ENCODE assay signal across 21 mouse cellular contexts in genomic region chr1:66671475-66671874, GRCm38 (mm10). TPM values are rescaled to one million over a fixed set of nuclear protein-coding genes. Genes with fewer than 3 reads are reported as not detected.
DNase-seq lines count a peak whose midpoint lies in the region; ATAC-seq and TF ChIP-seq lines count a peak whose summit lies in the region.
"Had no signal": no experiment of that assay in that cellular context is flagged by ENCODE, and none has a peak within 500 bp of the region (broad histone marks: within the 10 kb centered on the region; RNA-seq: fewer than 3 reads in every experiment).

No protein-coding gene starts in this region.

- no peak overlapping the region for H3K27ac ChIP-seq in liver, adult 2 months (replicated peaks; ENCODE audit: insufficient read depth, low read depth, low read length)
- no peak overlapping the region for H3K27ac ChIP-seq in liver, embryonic 16.5 days (ENCODE audit: low read length)
- H3K27ac ChIP-seq in liver, embryonic 12.5 days = no peak overlapping the region
- no peak overlapping the region for H3K27ac ChIP-seq in liver, postnatal 0 days (ENCODE audit: low read depth)
- no peak overlapping the region for H3K27ac ChIP-seq in liver, embryonic 11.5 days (ENCODE audit: low read depth, low read length)

- no peaks in the 10 kb centered on the region for H3K36me3 ChIP-seq in liver, adult 2 months (ENCODE audit: control insufficient read depth, insufficient read depth, low read length)
- no peaks in the 10 kb centered on the region for H3K36me3 ChIP-seq in liver, embryonic 16.5 days (ENCODE audit: control insufficient read depth, insufficient read depth)
- no peaks in the 10 kb centered on the region for H3K36me3 ChIP-seq in liver, embryonic 12.5 days
- H3K36me3 ChIP-seq in liver, postnatal 0 days (replicated peaks; ENCODE audit: insufficient read depth, low read length) = no peaks in the 10 kb centered on the region
- H3K36me3 ChIP-seq in liver, embryonic 11.5 days (ENCODE audit: control insufficient read depth, insufficient read depth, low read length) = no peaks in the 10 kb centered on the region
- H3K36me3 ChIP-seq: G1E had no signal

- peak; percentile 81 for DNase-seq in liver, adult 2 months (ENCODE audit: extremely low read depth, low read depth, low spot score)
- DNase-seq in liver = no peak
- peak; percentile 34 for DNase-seq in liver, postnatal 0 days
- DNase-seq in liver, embryonic 11.5 days (ENCODE audit: low spot score) = no peak
- DNase-seq: adrenal gland, adult 2 months; adrenal gland, adult 8-10 months; adrenal gland, postnatal 10 days; adrenal gland, postnatal 14 days; adrenal gland, postnatal 25 days; adrenal gland, postnatal 36 days; B cell, adult 2 months; cerebellum, adult 11 months; cerebellum, adult 11-12 months; cerebellum, adult 18-20 months had no signal

- TF ChIP-seq POLR2A in liver, adult 2 months (IDR thresholded peaks at IDR 0.05; ENCODE audit: extremely low read depth, insufficient read depth, low read length) = no peak

- H3K9ac ChIP-seq in liver, adult 2 months (ENCODE audit: low read depth, low read length) = no peak overlapping the region
- no peak overlapping the region for H3K9ac ChIP-seq in liver, embryonic 16.5 days (ENCODE audit: low read depth, low read length)
- no peak overlapping the region for H3K9ac ChIP-seq in liver, embryonic 12.5 days
- no peak overlapping the region for H3K9ac ChIP-seq in liver, postnatal 0 days (replicated peaks)
- H3K9ac ChIP-seq in liver, embryonic 11.5 days (ENCODE audit: low read depth, low read length) = no peak overlapping the region

- no peak for TF ChIP-seq CTCF in liver, adult 2 months (IDR thresholded peaks at IDR 0.05; ENCODE audit: low read depth, low read length)
- no peak for TF ChIP-seq CTCF in liver, postnatal 0 days (IDR thresholded peaks at IDR 0.05; ENCODE audit: low read depth)

- TF ChIP-seq EP300 in liver, postnatal 0 days (IDR thresholded peaks at IDR 0.05; ENCODE audit: low read depth) = peak; percentile 36; the same call in 1 of the 2 replicates

- H3K4me1 ChIP-seq in liver, adult 2 months (ENCODE audit: control insufficient read depth, insufficient read depth, low read length) = peaks cover 5% of the 10 kb centered on the region
- H3K4me1 ChIP-seq in liver, embryonic 16.5 days (ENCODE audit: control insufficient read depth, low read depth, low read length) = no peaks in the 10 kb centered on the region
- no peaks in the 10 kb centered on the region for H3K4me1 ChIP-seq in liver, embryonic 12.5 days
- no peaks in the 10 kb centered on the region for H3K4me1 ChIP-seq in liver, postnatal 0 days (ENCODE audit: insufficient read depth)
- H3K4me1 ChIP-seq in liver, embryonic 11.5 days (replicated peaks; ENCODE audit: control insufficient read depth, insufficient read depth, low read length) = no peaks in the 10 kb centered on the region

- H3K79me2 ChIP-seq in liver, adult 2 months (ENCODE audit: control insufficient read depth, insufficient read depth, low read length) = no peaks in the 10 kb centered on the region

- ATAC-seq in liver, embryonic 16.5 days (ENCODE audit: low read depth) = peak; percentile 32; the same call in 1 of the 2 replicates
- no peak for ATAC-seq in liver, embryonic 12.5 days
- peak; percentile 95 for ATAC-seq in liver, postnatal 0 days
- no peak for ATAC-seq in liver, embryonic 11.5 days (replicated peaks; ENCODE audit: low FRiP score)
- ATAC-seq: activated CD4-positive, CD25-positive, alpha-beta regulatory T cell, adult 4 months; CD4-positive, CD25-positive, alpha-beta regulatory T cell, adult 4 months; Patski had no signal

- H3K9me3 ChIP-seq in liver, embryonic 16.5 days (replicated peaks; ENCODE audit: control insufficient read depth, low read length) = no peaks in the 10 kb centered on the region
- H3K9me3 ChIP-seq in liver, embryonic 12.5 days (replicated peaks) = no peaks in the 10 kb centered on the region
- no peaks in the 10 kb centered on the region for H3K9me3 ChIP-seq in liver, postnatal 0 days (ENCODE audit: low read length)
- no peaks in the 10 kb centered on the region for H3K9me3 ChIP-seq in liver, embryonic 11.5 days (ENCODE audit: control insufficient read depth, low read length)
- H3K9me3 ChIP-seq: G1E had no signal

- WGBS in liver, adult 2 months = 32% methylated on average over 7 of the region's 7 CpGs
- WGBS in liver, embryonic 16.5 days (ENCODE audit: insufficient replicate concordance) = 58% methylated on average over 7 of the region's 7 CpGs
- 65% methylated on average over 7 of the region's 7 CpGs for WGBS in liver, embryonic 12.5 days (ENCODE audit: insufficient replicate concordance)
- 63% methylated on average over 7 of the region's 7 CpGs for WGBS in liver, postnatal 0 days (ENCODE audit: insufficient replicate concordance)
- WGBS in liver, embryonic 11.5 days = 70% methylated on average over 7 of the region's 7 CpGs

- H3K4me3 ChIP-seq in liver, adult 2 months (ENCODE audit: insufficient read depth, low read depth, low read length) = no peak overlapping the region
- H3K4me3 ChIP-seq in liver, embryonic 16.5 days (ENCODE audit: low read depth, low read length) = no peak overlapping the region
- H3K4me3 ChIP-seq in liver, embryonic 12.5 days = no peak overlapping the region
- H3K4me3 ChIP-seq in liver, postnatal 0 days (ENCODE audit: low read depth, low read length) = no peak overlapping the region
- no peak overlapping the region for H3K4me3 ChIP-seq in liver, embryonic 11.5 days (ENCODE audit: low read depth, low read length)

- H3K27me3 ChIP-seq in liver, adult 2 months (ENCODE audit: control insufficient read depth, insufficient read depth, low read length) = no peaks in the 10 kb centered on the region
- no peaks in the 10 kb centered on the region for H3K27me3 ChIP-seq in liver, embryonic 16.5 days (ENCODE audit: control insufficient read depth, insufficient read depth, low read depth, low read length)
- H3K27me3 ChIP-seq in liver, embryonic 12.5 days (replicated peaks) = no peaks in the 10 kb centered on the region
- H3K27me3 ChIP-seq in liver, postnatal 0 days (ENCODE audit: insufficient read depth, low read length) = no peaks in the 10 kb centered on the region
- H3K27me3 ChIP-seq in liver, embryonic 11.5 days (replicated peaks; ENCODE audit: control insufficient read depth, insufficient read depth, low read length) = no peaks in the 10 kb centered on the region
- H3K27me3 ChIP-seq: CH12.LX had no signal

- H3K4me2 ChIP-seq in liver, embryonic 16.5 days (ENCODE audit: low read depth, low read length) = no peak overlapping the region
- no peak overlapping the region for H3K4me2 ChIP-seq in liver, embryonic 12.5 days
- H3K4me2 ChIP-seq in liver, postnatal 0 days (ENCODE audit: low read depth, low read length) = no peak overlapping the region
- no peak overlapping the region for H3K4me2 ChIP-seq in liver, embryonic 11.5 days

RNA-seq across cellular contexts. Expression of gene Rpe, which starts 29.2 kb away (rescaled TPM):
- 24.9 and 29.4 TPM in 2 replicates for total RNA-seq in liver, adult 2 months (2014; rRNA removed)
- 8.6 and 12.0 TPM in 2 replicates for polyA plus RNA-seq in liver, adult 2 months (2012; rRNA removed)
- 22.6 and 27.9 TPM in 2 replicates for polyA plus RNA-seq in liver, embryonic 16.5 days (2015; fragmentation: Nextera tagmentation; extraction: Ambion mirVana)
- polyA plus RNA-seq in liver, embryonic 12.5 days (2016; fragmentation: Nextera tagmentation; extraction: Ambion mirVana) = 38.0 and 39.3 TPM in 2 replicates
- polyA plus RNA-seq in liver, postnatal 0 days (2015; fragmentation: Nextera tagmentation; extraction: Ambion mirVana) = 18.1 and 19.2 TPM in 2 replicates
- 47.6 and 53.8 TPM in 2 replicates for polyA plus RNA-seq in liver, embryonic 11.5 days (2014; fragmentation: Nextera tagmentation; extraction: Ambion mirVana)

Comparison
In these comparisons a context has a peak if more than half of its experiments do, and no peak if none do; other contexts are left out.
1. DNase-seq: peak in liver, adult 2 months (single experiment) and liver, postnatal 0 days (single experiment); none in liver (single experiment) and liver, embryonic 11.5 days (single experiment).
2. ATAC-seq: peak in liver, embryonic 16.5 days (single experiment) and liver, postnatal 0 days (single experiment); none in liver, embryonic 12.5 days (single experiment) and liver, embryonic 11.5 days (single experiment).